Mouse (Mus musculus) CH12.LX (cell line): Measurements from ENCODE around the gene G430095P16Rik. TPM values are rescaled to one million over a fixed set of nuclear protein-coding genes. Genes with fewer than 3 reads are reported as not detected.

Source experiments
- DNase-seq: peaks from one replicate; pipeline ENCODE4 v3.0.0-alpha.2; 2013; ENCODE audit errors: extremely low read depth
- H3K27ac ChIP-seq: 2 replicates; pipeline ENCODE4 v1.5.1; 2012; ENCODE audit warnings: low read depth, mild to moderate bottlenecking, control low read depth, moderate library complexity; ENCODE audit not compliant: insufficient read depth
- H3K27me3 ChIP-seq: replicated peaks from 2 replicates; pipeline ENCODE3; 2012; ENCODE audit warnings: inconsistent platforms
- H3K36me3 ChIP-seq, 2 experiments: replicated peaks in 1 of 2; 2 replicates each; pipeline versions ENCODE3 to v1.6.1; 2012; ENCODE audit warnings: inconsistent platforms in 1 of 2, low read length in 1 of 2, mild to moderate bottlenecking in 1 of 2, mixed read lengths in 1 of 2, moderate library complexity in 1 of 2; ENCODE audit not compliant: control insufficient read depth in 1 of 2, insufficient read depth in 1 of 2
- H3K4me1 ChIP-seq, 2 experiments: 2 replicates each; pipeline ENCODE4 v1.6.1; 2012; ENCODE audit warnings: inconsistent platforms in 1 of 2, moderate library complexity in 1 of 2; ENCODE audit not compliant: insufficient read depth in 2 of 2, control insufficient read depth in 1 of 2
- H3K4me2 ChIP-seq: 2 replicates; pipeline ENCODE4 v1.6.1; 2012; ENCODE audit warnings: low read depth, mild to moderate bottlenecking, control low read depth; ENCODE audit not compliant: poor library complexity, insufficient read depth, severe bottlenecking
- H3K4me3 ChIP-seq, 3 experiments: fragments of 150-350 bp in 1 of 3; sonication (generic) in 1 of 3; replicated peaks in 1 of 3; 2 replicates each; pipeline versions ENCODE3 to v1.5.1; 2011 to 2012; ENCODE audit warnings: low read depth in 2 of 3, low read length in 2 of 3, mild to moderate bottlenecking in 2 of 3, moderate library complexity in 2 of 3, control low read depth in 1 of 3, improper control_type of control experiment in 1 of 3, inconsistent platforms in 1 of 3, mixed read lengths in 1 of 3; ENCODE audit not compliant: poor library complexity in 1 of 3
- H3K79me2 ChIP-seq: replicated peaks from 2 replicates; pipeline ENCODE4 v1.6.1; 2012; ENCODE audit warnings: mild to moderate bottlenecking, moderate library complexity; ENCODE audit not compliant: control insufficient read depth, poor library complexity, insufficient read depth, severe bottlenecking; ENCODE audit errors: extremely low read depth
- H3K9ac ChIP-seq: 2 replicates; pipeline ENCODE4 v1.6.1; 2012; ENCODE audit warnings: low read depth, mild to moderate bottlenecking, control low read depth, moderate library complexity; ENCODE audit not compliant: insufficient read depth
- H3K9me3 ChIP-seq: replicated peaks from 2 replicates; pipeline ENCODE3; 2012; ENCODE audit warnings: low read length, inconsistent platforms, mixed read lengths
- BHLHE40 ChIP-seq: IDR thresholded peaks from 2 replicates; pipeline ENCODE4 v1.6.1; 2011; ENCODE audit warnings: mild to moderate bottlenecking, low read depth, low read length, improper control_type of control experiment
- CHD1 ChIP-seq: IDR thresholded peaks from 2 replicates; pipeline ENCODE4 v1.6.1; 2012; ENCODE audit warnings: low read depth, low read length, improper control_type of control experiment, inconsistent platforms
- CHD2 ChIP-seq: IDR thresholded peaks from 2 replicates; pipeline ENCODE4 v1.6.1; 2011; ENCODE audit warnings: low read length, improper control_type of control experiment
- CTCF ChIP-seq, 2 experiments: IDR thresholded peaks in 1 of 2; conservative IDR thresholded peaks in 1 of 2; 2 replicates each; pipeline ENCODE4 v1.5.1; 2011 to 2012; ENCODE audit warnings: low read depth in 2 of 2, low read length in 2 of 2, improper control_type of control experiment in 1 of 2, inconsistent platforms in 1 of 2, mild to moderate bottlenecking in 1 of 2, moderate library complexity in 1 of 2
- EP300 ChIP-seq: IDR thresholded peaks from 2 replicates; pipeline ENCODE4 v1.6.1; 2011; ENCODE audit warnings: low read length, improper control_type of control experiment
- ETS1 ChIP-seq: conservative IDR thresholded peaks from 2 replicates; pipeline ENCODE4 v1.6.1; 2012; ENCODE audit warnings: low read depth, mild to moderate bottlenecking, inconsistent platforms, low read length, improper control_type of control experiment, moderate library complexity
- HCFC1 ChIP-seq: IDR thresholded peaks from 2 replicates; pipeline ENCODE4 v1.6.1; 2012; ENCODE audit warnings: low read depth, mild to moderate bottlenecking, inconsistent platforms, low read length, improper control_type of control experiment
- IRF4 ChIP-seq: IDR thresholded peaks from 2 replicates; pipeline ENCODE4 v1.6.1; 2014; ENCODE audit warnings: low read depth, mild to moderate bottlenecking, inconsistent platforms, low read length, improper control_type of control experiment
- JUND ChIP-seq: conservative IDR thresholded peaks from 2 replicates; pipeline ENCODE4 v1.6.1; 2011; ENCODE audit warnings: low read depth, low read length, improper control_type of control experiment
- MAX ChIP-seq: IDR thresholded peaks from 2 replicates; pipeline ENCODE4 v1.6.1; 2011; ENCODE audit warnings: low read length, improper control_type of control experiment
- MAZ ChIP-seq: IDR thresholded peaks from 2 replicates; pipeline ENCODE4 v1.6.1; 2012; ENCODE audit warnings: low read depth, mild to moderate bottlenecking, inconsistent platforms, low read length, improper control_type of control experiment, moderate library complexity
- MEF2A ChIP-seq: IDR thresholded peaks from 2 replicates; pipeline ENCODE4 v1.6.1; 2014; ENCODE audit warnings: low read depth, mild to moderate bottlenecking, inconsistent platforms, low read length, improper control_type of control experiment, borderline replicate concordance
- MYC ChIP-seq: IDR thresholded peaks from 2 replicates; pipeline ENCODE4 v1.6.1; 2011; ENCODE audit warnings: low read depth, mild to moderate bottlenecking, improper control_type of control experiment, low read length
- NRF1 ChIP-seq: IDR thresholded peaks from 2 replicates; pipeline ENCODE4 v1.6.1; 2014; ENCODE audit warnings: low read depth, mild to moderate bottlenecking, inconsistent platforms, low read length, improper control_type of control experiment, moderate library complexity
- PAX5 ChIP-seq: IDR thresholded peaks from 2 replicates; pipeline ENCODE4 v1.6.1; 2012; ENCODE audit warnings: low read length, inconsistent platforms, mixed read lengths
- POLR2A ChIP-seq: IDR thresholded peaks from 2 replicates; pipeline ENCODE4 v1.6.1; 2011; ENCODE audit warnings: low read depth, mild to moderate bottlenecking, improper control_type of control experiment, low read length
- RCOR1 ChIP-seq: conservative IDR thresholded peaks from 2 replicates; pipeline ENCODE4 v1.6.1; 2012; ENCODE audit warnings: low read depth, mild to moderate bottlenecking, inconsistent platforms, low read length, improper control_type of control experiment
- SMC3 ChIP-seq: IDR thresholded peaks from 2 replicates; pipeline ENCODE4 v1.6.1; 2011; ENCODE audit warnings: low read depth, low read length, improper control_type of control experiment
- TCF12 ChIP-seq: IDR thresholded peaks from 2 replicates; pipeline ENCODE4 v1.6.1; 2014; ENCODE audit warnings: low read depth, mild to moderate bottlenecking, inconsistent platforms, low read length, improper control_type of control experiment
- UBTF ChIP-seq: IDR thresholded peaks from 2 replicates; pipeline ENCODE4 v1.6.1; 2012; ENCODE audit warnings: low read depth, mild to moderate bottlenecking, inconsistent platforms, low read length, improper control_type of control experiment, moderate library complexity
- USF2 ChIP-seq: conservative IDR thresholded peaks from 2 replicates; pipeline ENCODE4 v1.6.1; 2011; ENCODE audit warnings: low read depth, low read length, improper control_type of control experiment
- ZKSCAN1 ChIP-seq: IDR thresholded peaks from 2 replicates; pipeline ENCODE4 v1.6.1; 2012; ENCODE audit warnings: low read depth, inconsistent platforms, low read length, improper control_type of control experiment, borderline replicate concordance
- ZMIZ1 ChIP-seq: IDR thresholded peaks from 2 replicates; pipeline ENCODE4 v1.6.1; 2012; ENCODE audit warnings: low read depth, mild to moderate bottlenecking, inconsistent platforms, low read length, improper control_type of control experiment
- ZNF384 ChIP-seq: IDR thresholded peaks from 2 replicates; pipeline ENCODE4 v1.6.1; 2012; ENCODE audit warnings: low read depth, low read length, improper control_type of control experiment, inconsistent platforms
- dilution Hi-C: fragments of 300-500 bp; cut with MboI; formaldehyde crosslinking; loops from 2 replicates; pipeline ENCODE4 v1.14.3; 2020; ENCODE audit warnings: low sequenced_read_pairs; ENCODE audit not compliant: extremely low pct_unique_long_range_greater_than_20kb, extremely low pct_ligation_motif_present
- in situ Hi-C: fragments of 300-500 bp; cut with MboI; formaldehyde crosslinking; loops from 3 replicates; pipeline ENCODE4 v1.14.3; 2019; ENCODE audit warnings: low sequenced_read_pairs, low pct_ligation_motif_present, low pct_unique_long_range_greater_than_20kb, mixed read lengths
- polyA plus RNA-seq: library from polyadenylated mRNA; unstranded; fragments of >175 nt; gene quantifications from 2 replicates; pipeline ENCODE4 v1.2.1, GENCODE M21; 2012; ENCODE audit warnings: low read depth; ENCODE audit not compliant: insufficient read length
- total RNA-seq, 2 experiments: library from RNA; depleted of rRNA; stranded (reverse); fragments of 300-350 nt in 1 of 2; fragments of >200 nt in 1 of 2; gene quantifications; 2 replicates each; pipeline ENCODE4 v1.2.3; 2012 to 2014

G430095P16Rik gene
- total and polyA plus RNA-seq, 3 experiments, result 0.17 TPM; not detected in 2

GRCm38 (mm10) chr8:84773304-84773703 is 50.5 kb downstream of the G430095P16Rik start:
- Histone ChIP-seq H3K4me3 (no peak overlapping the region), H3K79me2 (no peaks in the 10 kb centered on the region), H3K9me3 (no peaks in the 10 kb centered on the region), H3K27me3 (peaks cover 83% of the 10 kb centered on the region), H3K4me2 (peak overlapping the region; percentile 91), H3K36me3 (no peaks in the 10 kb centered on the region), H3K9ac (0 out of 2 replicates have a peak overlapping the region, but pooled peaks have one; percentile 9), H3K4me1 (peaks cover 0 to 2% of the 10 kb centered on the region in 2 experiments; a peak in 1 of 4 replicates), H3K27ac (no peak overlapping the region)
- dilution Hi-C loops (no loop called here), in situ Hi-C loops (no loop called here)
- TF ChIP-seq HCFC1 (no peak), ZMIZ1 (no peak), SMC3 (no peak), MAX (no peak), EP300 (no peak), POLR2A (no peak), JUND (no peak)
- no peak for DNase-seq

GRCm38 (mm10) chr8:84773833-84774232 is 51.0 kb downstream of the G430095P16Rik start:
- H3K4me3 ChIP-seq, result peak overlapping the region in 1 of 3 experiments; percentile 40

DNA sequence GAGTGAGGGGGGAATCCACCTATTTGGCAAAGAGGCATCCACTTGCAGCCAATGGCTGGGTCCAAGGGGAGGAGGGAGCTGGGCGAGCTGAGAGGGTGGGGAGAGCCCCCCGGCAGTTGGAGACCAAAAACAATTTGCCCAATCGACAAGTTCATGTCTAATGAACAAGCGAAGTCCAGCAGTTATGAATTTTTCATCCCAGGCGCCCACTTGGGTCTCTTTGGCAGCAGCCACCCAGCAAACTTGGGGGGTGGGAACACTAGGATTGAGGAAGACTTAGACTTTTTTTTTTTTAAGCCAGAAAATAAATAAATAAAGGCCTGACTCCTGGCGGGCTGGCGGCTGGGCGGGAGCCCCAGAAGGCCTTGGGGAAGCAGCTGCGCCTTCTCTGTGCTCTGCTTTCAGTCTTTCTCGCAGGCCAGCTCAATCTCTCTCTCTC is 51.7 kb downstream of the G430095P16Rik start:
- H3K27me3 ChIP-seq, result peaks cover 83% of the 10 kb centered on the region
- in situ Hi-C loops, result no loop called here
- no peak overlapping the region for H3K27ac ChIP-seq
- H3K9me3 ChIP-seq, result no peaks in the 10 kb centered on the region
- H3K36me3 ChIP-seq, result no peaks in the 10 kb centered on the region
- H3K4me1 ChIP-seq, result peaks cover 0 to 2% of the 10 kb centered on the region in 2 experiments; a peak in 1 of 4 replicates
- H3K79me2 ChIP-seq, result no peaks in the 10 kb centered on the region
- H3K4me3 ChIP-seq, result no peak overlapping the region
- no peak for TF ChIP-seq RCOR1
- no peak for TF ChIP-seq PAX5
- no peak for TF ChIP-seq MEF2A
- TF ChIP-seq JUND, result no peak
- no peak for TF ChIP-seq BHLHE40
- no peak for TF ChIP-seq CTCF (conservative IDR thresholded peaks at IDR 0.05 in 1 of 2, IDR thresholded peaks at IDR 0.05 in 1 of 2; ENCODE audit: low read depth in 2 of 2, low read length in 2 of 2)
- TF ChIP-seq MYC, result no peak
- no peak for TF ChIP-seq EP300
- no peak for TF ChIP-seq TCF12
- no peak for TF ChIP-seq CHD1
- TF ChIP-seq MAX, result no peak
- no peak for TF ChIP-seq SMC3
- no peak for TF ChIP-seq CHD2
- no peak for TF ChIP-seq ZNF384
- TF ChIP-seq IRF4, result no peak
- TF ChIP-seq POLR2A, result no peak
- no peak for TF ChIP-seq MAZ
- TF ChIP-seq ETS1, result no peak
- TF ChIP-seq UBTF, result no peak
- H3K9ac ChIP-seq, result no peak overlapping the region
- dilution Hi-C loops, result no loop called here
- H3K4me2 ChIP-seq, result no peak overlapping the region
- DNase-seq, result no peak

More at GRCm38 (mm10) chr8:84773833-84774232, 51.0 kb downstream of the G430095P16Rik start:
- Histone ChIP-seq H3K4me2 (peak overlapping the region; percentile 91), H3K79me2 (no peaks in the 10 kb centered on the region), H3K4me1 (peaks cover 0 to 2% of the 10 kb centered on the region in 2 experiments; a peak in 1 of 4 replicates), H3K27ac (no peak overlapping the region), H3K36me3 (no peaks in the 10 kb centered on the region), H3K27me3 (peaks cover 83% of the 10 kb centered on the region), H3K9ac (0 out of 2 replicates have a peak overlapping the region, but pooled peaks have one; percentile 9), H3K9me3 (no peaks in the 10 kb centered on the region)
- DNase-seq, result no peak
- dilution Hi-C loops, result no loop called here
- in situ Hi-C loops, result no loop called here
- no peak for TF ChIP-seq NRF1
- TF ChIP-seq PAX5, result no peak
- TF ChIP-seq USF2, result no peak
- no peak for TF ChIP-seq TCF12
- no peak for TF ChIP-seq SMC3
- no peak for TF ChIP-seq ZNF384
- no peak for TF ChIP-seq ETS1
- TF ChIP-seq RCOR1, result no peak
- TF ChIP-seq ZKSCAN1, result no peak
- no peak for TF ChIP-seq CHD2
- no peak for TF ChIP-seq ZMIZ1
- TF ChIP-seq MEF2A, result no peak
- no peak for TF ChIP-seq CHD1
